Mouse (Mus musculus): ENCODE results near the gene Faap100.
"Not testable (repeated sequence)": the region's sequence is repeated elsewhere in the genome, so short reads cannot be mapped to it uniquely, and the experiment has no call there.

DNA sequence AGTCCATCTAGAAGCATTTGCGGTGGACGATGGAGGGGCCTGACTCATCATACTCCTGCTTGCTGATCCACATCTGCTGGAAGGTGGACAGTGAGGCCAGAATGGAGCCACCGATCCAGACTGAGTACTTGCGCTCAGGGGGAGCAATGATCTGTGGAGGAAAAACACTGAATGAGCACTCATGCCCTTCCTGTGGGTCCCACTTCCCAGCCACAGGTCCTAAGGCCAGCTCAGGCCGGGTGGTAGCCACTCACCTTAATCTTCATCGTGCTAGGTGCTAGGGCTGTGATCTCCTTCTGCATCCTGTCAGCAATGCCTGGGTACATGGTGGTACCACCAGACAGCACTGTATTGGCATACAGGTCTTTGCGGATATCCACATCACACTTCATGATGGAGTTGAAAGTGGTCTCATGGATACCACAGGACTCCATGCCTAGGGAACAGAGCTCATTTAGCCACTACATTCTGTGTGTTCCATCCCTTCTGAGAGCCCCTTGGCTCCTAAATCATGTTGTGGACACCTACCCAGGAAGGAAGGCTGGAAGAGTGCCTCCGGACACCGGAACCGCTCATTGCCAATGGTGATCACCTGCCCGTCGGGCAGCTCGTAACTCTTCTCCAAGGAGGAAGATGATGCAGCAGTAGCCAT, 32.1 kb downstream of the Faap100 start:
- not testable (repeated sequence) for TF ChIP-seq GATA1, TAL1 (IDR thresholded peaks at IDR 0.05; ENCODE audit: low read length)

Measured in erythroblast, embryonic 14.5 days (primary cell).